In genomic region chr16:92637033-92637432, GRCm38 (mm10) we compare ENCODE assay signal across 16 mouse cellular contexts.
"Had no signal": no experiment of that assay in that cellular context is flagged by ENCODE, and none has a peak within 500 bp of the region (broad histone marks: within the 10 kb centered on the region; RNA-seq: fewer than 3 reads in every experiment).

No protein-coding gene starts in this region.

- H3K9ac ChIP-seq: limb, embryonic 15.5 days; liver, embryonic 14.5 days; neural tube, embryonic 13.5 days had no signal

- H3K9me3 ChIP-seq: limb, embryonic 15.5 days; midbrain, embryonic 10.5 days; neural tube, embryonic 13.5 days had no signal

- H3K36me3 ChIP-seq: limb, embryonic 15.5 days; midbrain, embryonic 10.5 days; neural tube, embryonic 13.5 days had no signal

- H3K27me3 ChIP-seq: limb, embryonic 15.5 days; neural tube, embryonic 13.5 days had no signal

- DNase-seq: kidney, adult 2 months; kidney, postnatal 36 days; layer of hippocampus, adult 9-11 months; layer of hippocampus, postnatal 36 days; lung, adult 18-20 months; midbrain, embryonic 14.5 days; retina, postnatal 1 day; right cerebral cortex, postnatal 4 days; spleen, adult 18-20 months; thymus, adult 2 months; thymus, postnatal 25 days had no signal

- H3K4me1 ChIP-seq: neural tube, embryonic 13.5 days had no signal

- H3K4me3 ChIP-seq: limb, embryonic 15.5 days; midbrain, embryonic 10.5 days; neural tube, embryonic 13.5 days had no signal

- H3K4me2 ChIP-seq: limb, embryonic 15.5 days; neural tube, embryonic 13.5 days had no signal

- H3K27ac ChIP-seq: kidney, postnatal 0 days; limb, embryonic 15.5 days; liver, embryonic 14.5 days; midbrain, embryonic 10.5 days; neural tube, embryonic 13.5 days had no signal
